ENCODE assay signal across 10 mouse cellular contexts in genomic region chr9:88274040-88274439, GRCm38 (mm10). TPM values are rescaled to one million over a fixed set of nuclear protein-coding genes. Genes with fewer than 3 reads are reported as not detected.
DNase-seq lines count a peak whose midpoint lies in the region; ATAC-seq and TF ChIP-seq lines count a peak whose summit lies in the region.
"Had no signal": no experiment of that assay in that cellular context is flagged by ENCODE, and none has a peak within 500 bp of the region (broad histone marks: within the 10 kb centered on the region; RNA-seq: fewer than 3 reads in every experiment).

No protein-coding gene starts in this region.

- H3K36me3 ChIP-seq in forebrain, embryonic 15.5 days, result no peaks in the 10 kb centered on the region
- H3K36me3 ChIP-seq in forebrain, embryonic 11.5 days (ENCODE audit: control insufficient read depth, insufficient read depth, low read length), result no peaks in the 10 kb centered on the region
- no peaks in the 10 kb centered on the region for H3K36me3 ChIP-seq in C2C12 (ENCODE audit: control insufficient read depth, insufficient read depth)
- no peaks in the 10 kb centered on the region for H3K36me3 ChIP-seq in stomach, embryonic 16.5 days (ENCODE audit: control insufficient read depth, insufficient read depth, low read length)
- H3K36me3 ChIP-seq: embryonic facial prominence, embryonic 12.5 days; midbrain, embryonic 12.5 days had no signal

- no peak overlapping the region for H3K4me2 ChIP-seq in forebrain, embryonic 15.5 days (replicated peaks)
- no peak overlapping the region for H3K4me2 ChIP-seq in forebrain, embryonic 11.5 days (ENCODE audit: low read depth, low read length, severe bottlenecking)
- H3K4me2 ChIP-seq in stomach, embryonic 16.5 days (ENCODE audit: low read depth, low read length), result no peak overlapping the region
- H3K4me2 ChIP-seq: embryonic facial prominence, embryonic 12.5 days; midbrain, embryonic 12.5 days had no signal

- no peaks in the 10 kb centered on the region for H3K27me3 ChIP-seq in forebrain, embryonic 15.5 days
- H3K27me3 ChIP-seq in forebrain, embryonic 11.5 days (ENCODE audit: control insufficient read depth, insufficient read depth, low read length), result no peaks in the 10 kb centered on the region
- no peaks in the 10 kb centered on the region for H3K27me3 ChIP-seq in C2C12 (ENCODE audit: control insufficient read depth, insufficient read depth, insufficient read length)
- no peaks in the 10 kb centered on the region for H3K27me3 ChIP-seq in stomach, embryonic 16.5 days (ENCODE audit: control insufficient read depth, insufficient read depth, low read length)
- H3K27me3 ChIP-seq: embryonic facial prominence, embryonic 12.5 days; midbrain, embryonic 12.5 days had no signal

- DNase-seq in forebrain, embryonic 11.5 days (ENCODE audit: low spot score), result no peak
- DNase-seq in kidney, postnatal 10 days, result peak; percentile 44
- no peak for DNase-seq in neural tube, embryonic 10.5 days (ENCODE audit: extremely low spot score, low spot score)

- H3K9ac ChIP-seq in forebrain, embryonic 15.5 days (replicated peaks), result no peak overlapping the region
- H3K9ac ChIP-seq in forebrain, embryonic 11.5 days (ENCODE audit: low read length), result no peak overlapping the region
- H3K9ac ChIP-seq in stomach, embryonic 16.5 days (ENCODE audit: low read length), result no peak overlapping the region
- H3K9ac ChIP-seq: embryonic facial prominence, embryonic 12.5 days; midbrain, embryonic 12.5 days had no signal

- no peaks in the 10 kb centered on the region for H3K4me1 ChIP-seq in forebrain, embryonic 15.5 days
- no peaks in the 10 kb centered on the region for H3K4me1 ChIP-seq in forebrain, embryonic 11.5 days (replicated peaks; ENCODE audit: control insufficient read depth, insufficient read depth, low read length)
- H3K4me1 ChIP-seq in stomach, embryonic 16.5 days (ENCODE audit: control insufficient read depth, insufficient read depth, low read length), result no peaks in the 10 kb centered on the region
- H3K4me1 ChIP-seq: embryonic facial prominence, embryonic 12.5 days; midbrain, embryonic 12.5 days had no signal

- peak; percentile 57; the same call in 1 of the 2 replicates for ATAC-seq in forebrain, embryonic 15.5 days (replicated peaks)
- no peak for ATAC-seq in forebrain, embryonic 11.5 days (replicated peaks; ENCODE audit: low FRiP score)
- ATAC-seq in granulocyte monocyte progenitor cell, adult 5-6 weeks (replicated peaks; ENCODE audit: poor library complexity, severe bottlenecking), result peak; percentile 7; the same call in 1 of the 2 replicates
- peak; percentile 77; the same call in 1 of the 2 replicates for ATAC-seq in stomach, embryonic 16.5 days (ENCODE audit: insufficient read depth, low FRiP score)
- ATAC-seq in erythroblast, adult 5-6 weeks (replicated peaks; ENCODE audit: low FRiP score, poor library complexity, severe bottlenecking), result no peak

- no peak for TF ChIP-seq CTCF in C2C12 (IDR thresholded peaks at IDR 0.05; ENCODE audit: control insufficient read depth, insufficient read depth, insufficient read length)

- no peak overlapping the region for H3K4me3 ChIP-seq in forebrain, embryonic 15.5 days
- H3K4me3 ChIP-seq in forebrain, embryonic 11.5 days (ENCODE audit: low read depth, low read length), result no peak overlapping the region
- H3K4me3 ChIP-seq in C2C12 (ENCODE audit: insufficient read depth, poor library complexity, severe bottlenecking), result no peak overlapping the region
- H3K4me3 ChIP-seq in stomach, embryonic 16.5 days (replicated peaks; ENCODE audit: low read length), result no peak overlapping the region
- H3K4me3 ChIP-seq: embryonic facial prominence, embryonic 12.5 days; midbrain, embryonic 12.5 days had no signal

- H3ac ChIP-seq in C2C12 (ENCODE audit: control insufficient read depth, insufficient read length, low read depth), result no peak overlapping the region

- no peak overlapping the region for H3K27ac ChIP-seq in forebrain, embryonic 15.5 days (replicated peaks)
- no peak overlapping the region for H3K27ac ChIP-seq in forebrain, embryonic 11.5 days (ENCODE audit: low read depth, low read length)
- peak overlapping the region; percentile 42; the same call in 1 of the 2 replicates for H3K27ac ChIP-seq in stomach, embryonic 16.5 days (ENCODE audit: low read length)
- H3K27ac ChIP-seq: embryonic facial prominence, embryonic 12.5 days; midbrain, embryonic 12.5 days had no signal

- H3K79me3 ChIP-seq in C2C12 (ENCODE audit: low read depth), result no peaks in the 10 kb centered on the region

- H3K9me3 ChIP-seq in forebrain, embryonic 15.5 days, result no peaks in the 10 kb centered on the region
- H3K9me3 ChIP-seq in forebrain, embryonic 11.5 days (ENCODE audit: control insufficient read depth, low read length), result no peaks in the 10 kb centered on the region
- H3K9me3 ChIP-seq in stomach, embryonic 16.5 days (replicated peaks; ENCODE audit: control insufficient read depth, low read length), result no peaks in the 10 kb centered on the region
- H3K9me3 ChIP-seq: embryonic facial prominence, embryonic 12.5 days; midbrain, embryonic 12.5 days had no signal

- H3K79me2 ChIP-seq in C2C12 (ENCODE audit: control insufficient read depth, insufficient read depth), result no peaks in the 10 kb centered on the region

TF ChIP-seq in C2C12, 6 proteins besides CTCF, POLR2A, EP300 and RAD21:
- TF ChIP-seq USF1 (IDR thresholded peaks at IDR 0.05; ENCODE audit: low read depth) (no peak), MYOG (IDR thresholded peaks at IDR 0.05; ENCODE audit: control insufficient read depth, extremely low read depth, insufficient read length) (no peak), MAX (IDR thresholded peaks at IDR 0.05) (peak; percentile 80), MYOD1 (IDR thresholded peaks at IDR 0.05; ENCODE audit: control insufficient read depth, insufficient read length, low read depth) (no peak), FOSL1 (IDR thresholded peaks at IDR 0.05; ENCODE audit: insufficient read depth, low read length, poor library complexity, severe bottlenecking) (no peak), CEBPB (IDR thresholded peaks at IDR 0.05; ENCODE audit: low read depth) (no peak)

RNA-seq across cellular contexts. Expression of gene Nt5e, which starts 53.0 kb away (rescaled TPM):
- 0.68 and 0.75 TPM in 2 replicates for polyA plus RNA-seq in forebrain, embryonic 15.5 days (2015; fragmentation: Nextera tagmentation; extraction: Ambion mirVana)
- 0.88 and 1.2 TPM in 2 replicates for polyA plus RNA-seq in forebrain, embryonic 11.5 days (2014; fragmentation: Nextera tagmentation; extraction: Ambion mirVana)
- polyA plus RNA-seq in C2C12 (2012; fragmentation: generic; extraction: Trizol), result 0.34 TPM
- total RNA-seq in granulocyte monocyte progenitor cell, adult 5-6 weeks (2014; fragmentation: Nextera tagmentation), result 0.21 TPM in 1 of 2 replicates, not detected in the other
- 1.6 and 1.9 TPM in 2 replicates for total RNA-seq in granulocyte monocyte progenitor cell, adult 5-6 weeks (2017)
- polyA plus RNA-seq in stomach, embryonic 16.5 days (2015; fragmentation: Nextera tagmentation; extraction: Ambion mirVana), result 6.5 and 8.8 TPM in 2 replicates
- 0.19 and 1.0 TPM in 2 replicates for total RNA-seq in erythroblast, adult 5-6 weeks (2015; ENCODE audit: low replicate concordance)
- 0.98 and 1.0 TPM in 2 replicates for total RNA-seq in erythroblast, adult 5-6 weeks (2017; ENCODE audit: low replicate concordance)

Comparison
In these comparisons a context has a peak if more than half of its experiments do, and no peak if none do; other contexts are left out.
1. ATAC-seq: peak in forebrain, embryonic 15.5 days (single experiment), granulocyte monocyte progenitor cell, adult 5-6 weeks (single experiment) and stomach, embryonic 16.5 days (single experiment); none in forebrain, embryonic 11.5 days (single experiment) and erythroblast, adult 5-6 weeks (single experiment).